Mouse (Mus musculus) lung, postnatal 14 days (tissue): ENCODE data around the gene Aurkb.
"Not testable (repeated sequence)": the region's sequence is repeated elsewhere in the genome, so short reads cannot be mapped to it uniquely, and the experiment has no call there.

ENCODE experiments used
- DNase-seq: peaks from one replicate; pipeline ENCODE4 v3.0.0; 2021

Gene Aurkb

GRCm38 (mm10) chr11:69045531-69046394 is at the start of gene Aurkb:
Gene Aurkb, plus strand, starts transcription at chr11:69045647.
- peak; percentile 89 for DNase-seq

- DNase-seq: no peak
Observed at GRCm38 (mm10) chr11:68997080-68997479, 48.4 kb upstream of the Aurkb start.

- not testable (repeated sequence) for DNase-seq
Observed at GRCm38 (mm10) chr11:69002782-69003181, 42.7 kb upstream of the Aurkb start.

- peak; percentile 27 for DNase-seq
Observed at GRCm38 (mm10) chr11:69003592-69003991, 41.9 kb upstream of the Aurkb start.

GRCm38 (mm10) chr11:69005193-69005592 is 40.3 kb upstream of the Aurkb start:
- DNase-seq: no peak

- not testable (repeated sequence) for DNase-seq
Observed at GRCm38 (mm10) chr11:69006575-69006974, 38.9 kb upstream of the Aurkb start.

- DNase-seq: peak; percentile 90
Observed at GRCm38 (mm10) chr11:69008182-69009121, 37.0 kb upstream of the Aurkb start, which contains the start of gene Pfas. Gene Pfas, minus strand, starts transcription at chr11:69008460.

GRCm38 (mm10) chr11:69009508-69009907 is 35.9 kb upstream of the Aurkb start:
- DNase-seq: no peak

GRCm38 (mm10) chr11:69010400-69011323 is 34.8 kb upstream of the Aurkb start:
- no peak for DNase-seq

GRCm38 (mm10) chr11:69011445-69011844 is 34.0 kb upstream of the Aurkb start:
- not testable (repeated sequence) for DNase-seq

GRCm38 (mm10) chr11:69012071-69012601 is 33.3 kb upstream of the Aurkb start:
- peak; percentile 89 for DNase-seq

GRCm38 (mm10) chr11:69015644-69016441 is 29.6 kb upstream of the Aurkb start, which contains the start of gene Ctc1:
Gene Ctc1, plus strand, starts transcription at chr11:69015911.
- peak; percentile 90 for DNase-seq

GRCm38 (mm10) chr11:69016755-69017154 is 28.7 kb upstream of the Aurkb start:
- no peak for DNase-seq

GRCm38 (mm10) chr11:69020691-69021090 is 24.8 kb upstream of the Aurkb start:
- DNase-seq: no peak

- no peak for DNase-seq
Observed at GRCm38 (mm10) chr11:69026562-69026961, 18.9 kb upstream of the Aurkb start.

- DNase-seq: no peak
Observed at GRCm38 (mm10) chr11:69028805-69029204, 16.6 kb upstream of the Aurkb start.

- DNase-seq: no peak
Observed at GRCm38 (mm10) chr11:69033552-69033951, 11.9 kb upstream of the Aurkb start.

- no peak for DNase-seq
Observed at GRCm38 (mm10) chr11:69034585-69034984, 10.9 kb upstream of the Aurkb start.

- no peak for DNase-seq
Observed at GRCm38 (mm10) chr11:69035411-69035810, 10.0 kb upstream of the Aurkb start.

GRCm38 (mm10) chr11:69035849-69036248 is 9.6 kb upstream of the Aurkb start:
- peak; percentile 91 for DNase-seq
